Mouse (Mus musculus) embryonic facial prominence, embryonic 11.5 days (tissue): ENCODE results near the gene 4921507P07Rik. TPM values are rescaled to one million over a fixed set of nuclear protein-coding genes. Genes with fewer than 3 reads are reported as not detected.

Experiments
- ATAC-seq: fragments of 200-750 bp; cut with Nextera tagmentation; replicated peaks from 2 replicates; pipeline ENCODE4 v1.8.0; 2017; ENCODE audit warnings: low read depth; ENCODE audit not compliant: insufficient number of reproducible peaks, low FRiP score, low TSS enrichment
- DNase-seq: peaks from one replicate; pipeline ENCODE4 v3.0.0-alpha.2; 2015; ENCODE audit warnings: low spot score
- H3K27ac ChIP-seq: fragments of 300-500 bp; sonication (generic); replicated peaks from 2 replicates; pipeline ENCODE4 v1.5.1; 2014; ENCODE audit warnings: mild to moderate bottlenecking, low read depth, low read length, control low read depth
- H3K27me3 ChIP-seq: fragments of 300-500 bp; sonication (generic); 2 replicates; pipeline ENCODE4 v1.6.1; 2014; ENCODE audit warnings: mild to moderate bottlenecking, low read length, moderate library complexity, mixed read lengths; ENCODE audit not compliant: control insufficient read depth, insufficient read depth
- H3K36me3 ChIP-seq: fragments of 300-500 bp; sonication (generic); replicated peaks from 2 replicates; pipeline ENCODE4 v1.6.1; 2014; ENCODE audit warnings: low read depth, mild to moderate bottlenecking, low read length, moderate library complexity, mixed read lengths; ENCODE audit not compliant: control insufficient read depth, insufficient read depth
- H3K4me1 ChIP-seq: fragments of 300-500 bp; sonication (generic); 2 replicates; pipeline ENCODE4 v1.6.1; 2014; ENCODE audit warnings: low read length, mixed read lengths; ENCODE audit not compliant: control insufficient read depth, insufficient read depth
- H3K4me2 ChIP-seq: fragments of 300-500 bp; sonication (generic); 2 replicates; pipeline ENCODE4 v1.6.1; 2014; ENCODE audit warnings: low read depth, mild to moderate bottlenecking, control low read depth, low read length, moderate library complexity
- H3K4me3 ChIP-seq: fragments of 300-500 bp; sonication (generic); 2 replicates; pipeline ENCODE4 v1.5.1; 2014; ENCODE audit warnings: low read depth, low read length, control low read depth
- H3K9ac ChIP-seq: fragments of 300-500 bp; sonication (generic); replicated peaks from 2 replicates; pipeline ENCODE4 v1.6.1; 2014; ENCODE audit warnings: mild to moderate bottlenecking, control low read depth, low read length
- H3K9me3 ChIP-seq: fragments of 300-500 bp; sonication (generic); replicated peaks from 2 replicates; pipeline ENCODE4 v1.6.1; 2016; ENCODE audit warnings: mild to moderate bottlenecking, low read length, inconsistent platforms, mixed read lengths; ENCODE audit not compliant: control insufficient read depth
- WGBS: fragments of 180-500 bp; shearing (Covaris S2); extraction: QIAGEN DNeasy Blood & Tissue Kit; methylation state at CpG from one replicate; pipeline ENCODE4 v1.1.7; 2014; 5-methylcytosine and 5-hydroxymethylcytosine counted together
- polyA plus RNA-seq: library from polyadenylated mRNA; unstranded; fragments of >200 nt; fragmentation: Nextera tagmentation; extraction: Ambion mirVana; gene quantifications from 2 replicates; pipeline ENCODE4 v1.2.1, GENCODE M21; 2014

The 4921507P07Rik gene
- polyA plus RNA-seq, 1 experiment from 2014 or later = 0.87 TPM

GRCm38 (mm10) chr6:50571661-50572060, 24.8 kb downstream of the 4921507P07Rik start:
- Histone ChIP-seq H3K27me3 (no peaks in the 10 kb centered on the region), H3K36me3 (no peaks in the 10 kb centered on the region), H3K4me2 (no peak overlapping the region), H3K9me3 (no peaks in the 10 kb centered on the region), H3K4me3 (no peak overlapping the region), H3K9ac (no peak overlapping the region), H3K4me1 (no peaks in the 10 kb centered on the region), H3K27ac (no peak overlapping the region)
- WGBS = 95% methylated on average over 1 of the region's 1 CpGs
- ATAC-seq (no peak), DNase-seq (no peak)

- ATAC-seq = no peak
- 18% methylated on average over 6 of the region's 6 CpGs for WGBS
- Histone ChIP-seq H3K9me3 (no peaks in the 10 kb centered on the region), H3K4me1 (no peaks in the 10 kb centered on the region), H3K4me3 (peak overlapping the region; percentile 90), H3K36me3 (no peaks in the 10 kb centered on the region), H3K27me3 (no peaks in the 10 kb centered on the region), H3K27ac (peak overlapping the region; percentile 52; the same call in 1 of the 2 replicates), H3K9ac (peak overlapping the region; percentile 90), H3K4me2 (peak overlapping the region; percentile 71)
- no peak for DNase-seq
These were observed 29.5 kb downstream of the 4921507P07Rik start for GRCm38 (mm10) chr6:50566997-50567255.

- 1% methylated on average over 78 of the region's 78 CpGs for WGBS
- H3K4me1 ChIP-seq = no peaks in the 10 kb centered on the region
- H3K4me3 ChIP-seq = peak within 1 kb of the TSS; percentile 90
These were observed 30.1 kb downstream of the 4921507P07Rik start, which contains the start of gene Cycs for GRCm38 (mm10) chr6:50566141-50566996. Gene Cycs, minus strand, starts transcription at chr6:50566538.

GRCm38 (mm10) chr6:50563651-50564050, 32.8 kb downstream of the 4921507P07Rik start:
- DNase-seq (no peak), ATAC-seq (no peak)
- H3K36me3 ChIP-seq = no peaks in the 10 kb centered on the region
- 91% methylated on average over 3 of the region's 3 CpGs for WGBS
- H3K4me1 ChIP-seq = no peaks in the 10 kb centered on the region
- no peaks in the 10 kb centered on the region for H3K27me3 ChIP-seq
- no peak overlapping the region for H3K9ac ChIP-seq
- H3K9me3 ChIP-seq = no peaks in the 10 kb centered on the region
- no peak overlapping the region for H3K27ac ChIP-seq
- no peak overlapping the region for H3K4me2 ChIP-seq
- H3K4me3 ChIP-seq = no peak overlapping the region

More at GRCm38 (mm10) chr6:50566141-50566996, 30.1 kb downstream of the 4921507P07Rik start, which contains the start of gene Cycs:
- Histone ChIP-seq H3K4me2 (peak within 1 kb of the TSS; percentile 71), H3K9me3 (no peaks in the 10 kb centered on the region), H3K27me3 (no peaks in the 10 kb centered on the region), H3K36me3 (no peaks in the 10 kb centered on the region), H3K27ac (peak within 1 kb of the TSS; percentile 52; the same call in 1 of the 2 replicates), H3K9ac (peak within 1 kb of the TSS; percentile 90)
- peak; percentile 100 for DNase-seq
- ATAC-seq = peak; percentile 97

- 91% methylated on average over 4 of the region's 4 CpGs for WGBS
- no peak for DNase-seq
- no peaks in the 10 kb centered on the region for H3K9me3 ChIP-seq
These were observed 34.0 kb downstream of the 4921507P07Rik start for GRCm38 (mm10) chr6:50562421-50562820.

GRCm38 (mm10) chr6:50560776-50561175, 35.7 kb downstream of the 4921507P07Rik start:
- no peaks in the 10 kb centered on the region for H3K9me3 ChIP-seq
- no peak for DNase-seq
- no peak overlapping the region for H3K27ac ChIP-seq
- no peak overlapping the region for H3K4me2 ChIP-seq
- H3K9ac ChIP-seq = no peak overlapping the region
- H3K4me3 ChIP-seq = no peak overlapping the region
- no peaks in the 10 kb centered on the region for H3K4me1 ChIP-seq
- no peaks in the 10 kb centered on the region for H3K27me3 ChIP-seq
- no peak for ATAC-seq
- 94% methylated on average over 1 of the region's 1 CpGs for WGBS
- H3K36me3 ChIP-seq = no peaks in the 10 kb centered on the region

More at GRCm38 (mm10) chr6:50562421-50562820, 34.0 kb downstream of the 4921507P07Rik start:
- Histone ChIP-seq H3K36me3 (no peaks in the 10 kb centered on the region), H3K27me3 (no peaks in the 10 kb centered on the region), H3K9ac (no peak overlapping the region), H3K27ac (no peak overlapping the region), H3K4me2 (no peak overlapping the region), H3K4me3 (no peak overlapping the region), H3K4me1 (no peaks in the 10 kb centered on the region)
- no peak for ATAC-seq

- WGBS = 90% methylated on average over 4 of the region's 4 CpGs
- no peaks in the 10 kb centered on the region for H3K9me3 ChIP-seq
These were observed 37.6 kb downstream of the 4921507P07Rik start for GRCm38 (mm10) chr6:50558877-50559276.

GRCm38 (mm10) chr6:50557566-50557965, 38.9 kb downstream of the 4921507P07Rik start:
- no peak for ATAC-seq
- no peak overlapping the region for H3K4me3 ChIP-seq
- H3K4me2 ChIP-seq = no peak overlapping the region
- H3K9ac ChIP-seq = no peak overlapping the region
- DNase-seq = no peak
- WGBS = 86% methylated on average over 6 of the region's 6 CpGs
- no peaks in the 10 kb centered on the region for H3K4me1 ChIP-seq
- no peaks in the 10 kb centered on the region for H3K27me3 ChIP-seq
- H3K36me3 ChIP-seq = no peaks in the 10 kb centered on the region
- no peak overlapping the region for H3K27ac ChIP-seq
- H3K9me3 ChIP-seq = no peaks in the 10 kb centered on the region

More at GRCm38 (mm10) chr6:50558877-50559276, 37.6 kb downstream of the 4921507P07Rik start:
- H3K27ac ChIP-seq = no peak overlapping the region
- ATAC-seq = no peak
- H3K27me3 ChIP-seq = no peaks in the 10 kb centered on the region
- H3K4me1 ChIP-seq = no peaks in the 10 kb centered on the region
- H3K4me2 ChIP-seq = no peak overlapping the region
- no peaks in the 10 kb centered on the region for H3K36me3 ChIP-seq
- no peak overlapping the region for H3K4me3 ChIP-seq
- no peak for DNase-seq
- no peak overlapping the region for H3K9ac ChIP-seq
